Mouse (Mus musculus): ENCODE results near the gene Ldlrap1. TPM values are rescaled to one million over a fixed set of nuclear protein-coding genes. Genes with fewer than 3 reads are reported as not detected.
A peak's percentile ranks its signal among the peaks of the same experiment; 100 is the strongest.

The Ldlrap1 gene
- polyA plus RNA-seq, 1 experiment: 11.2 TPM

DNA sequence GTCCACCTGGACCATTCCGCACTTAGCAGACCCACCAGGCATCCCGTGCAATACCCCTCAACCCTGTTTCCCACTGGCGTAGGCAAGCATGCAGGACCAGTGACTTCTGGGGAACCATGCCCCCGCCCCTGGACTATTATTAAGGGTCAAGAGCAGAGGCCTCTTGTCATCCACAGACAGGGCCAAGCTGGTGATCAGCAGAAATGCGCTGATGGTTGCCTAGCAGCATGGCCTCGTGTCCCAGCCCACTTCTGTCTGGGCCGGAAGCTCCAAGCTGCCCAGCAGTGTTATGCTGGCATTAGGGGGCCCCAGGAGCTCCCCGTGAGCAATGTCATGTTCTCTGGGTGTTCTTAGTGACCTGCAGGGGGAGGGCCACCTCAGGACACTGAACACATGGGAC lies 25.9 kb downstream of the Ldlrap1 start:
- no peaks in the 10 kb centered on the region for H3K4me1 ChIP-seq (ENCODE audit: control insufficient read depth, insufficient read depth, insufficient read length, low read length)
- no peak overlapping the region for H3K4me3 ChIP-seq (ENCODE audit: low read depth, low read length)
- peaks cover 6% of the 10 kb centered on the region; the same call in 1 of the 2 replicates for H3K36me3 ChIP-seq (ENCODE audit: control insufficient read depth, insufficient read depth, low read length)
- no peaks in the 10 kb centered on the region for H3K27me3 ChIP-seq (ENCODE audit: control insufficient read depth, insufficient read depth, low read length)
- TF ChIP-seq POLR2A (IDR thresholded peaks at IDR 0.05; ENCODE audit: low read depth, low read length): no peak
- TF ChIP-seq CTCF (IDR thresholded peaks at IDR 0.05; ENCODE audit: extremely low read depth, insufficient read length, insufficient replicate concordance, low read depth, low read length): no peak
- no peak overlapping the region for H3K27ac ChIP-seq (ENCODE audit: insufficient read depth, low read depth, low read length)
- 77% methylated on average over 8 of the region's 8 CpGs for WGBS

GRCm38 (mm10) chr4:134740186-134740585 lies 27.6 kb downstream of the Ldlrap1 start:
- no peak overlapping the region for H3K4me3 ChIP-seq (ENCODE audit: low read depth, low read length)
- WGBS: 93% methylated on average over 4 of the region's 4 CpGs
- H3K36me3 ChIP-seq (ENCODE audit: control insufficient read depth, insufficient read depth, low read length): no peaks in the 10 kb centered on the region
- no peak overlapping the region for H3K27ac ChIP-seq (ENCODE audit: insufficient read depth, low read depth, low read length)
- TF ChIP-seq POLR2A (IDR thresholded peaks at IDR 0.05; ENCODE audit: low read depth, low read length) (no peak), CTCF (IDR thresholded peaks at IDR 0.05; ENCODE audit: extremely low read depth, insufficient read length, insufficient replicate concordance, low read depth, low read length) (no peak)
- H3K4me1 ChIP-seq (ENCODE audit: control insufficient read depth, insufficient read depth, insufficient read length, low read length): no peaks in the 10 kb centered on the region
- no peaks in the 10 kb centered on the region; the same call in 1 of the 2 replicates for H3K27me3 ChIP-seq (ENCODE audit: control insufficient read depth, insufficient read depth, low read length)

- WGBS: 69% methylated on average over 3 of the region's 3 CpGs
- H3K36me3 ChIP-seq (ENCODE audit: control insufficient read depth, insufficient read depth, low read length): no peaks in the 10 kb centered on the region
- H3K4me1 ChIP-seq (ENCODE audit: control insufficient read depth, insufficient read depth, insufficient read length, low read length): peaks cover 4% of the 10 kb centered on the region
Observed at GRCm38 (mm10) chr4:134739530-134739929, 28.3 kb downstream of the Ldlrap1 start.

DNA sequence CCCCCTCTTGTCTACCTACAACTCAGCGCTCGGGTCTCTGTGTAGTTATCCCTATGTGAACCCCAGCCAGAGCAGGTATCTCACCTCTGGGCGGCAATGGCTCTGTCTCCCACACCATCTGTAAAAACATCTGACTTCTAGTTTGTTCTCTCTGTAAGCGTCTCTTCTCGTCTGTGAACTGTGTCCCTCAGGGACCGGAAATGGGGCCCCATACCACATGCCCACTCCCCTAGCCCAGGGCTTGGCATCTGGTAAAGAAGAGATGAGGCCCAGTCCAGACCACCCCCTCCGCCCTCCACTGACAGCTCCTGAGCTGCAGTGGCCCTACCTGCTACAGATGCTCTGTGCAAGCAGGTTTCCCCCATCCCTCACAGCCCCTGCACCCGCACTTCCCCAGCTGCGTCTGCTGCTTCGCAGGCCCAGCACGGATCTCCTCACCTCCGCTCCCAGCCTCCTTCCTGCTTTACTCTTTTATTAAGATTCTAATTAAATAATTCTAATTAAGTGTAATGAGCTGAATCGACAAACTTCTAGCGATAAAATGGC lies 30.4 kb downstream of the Ldlrap1 start:
- TF ChIP-seq POLR2A (IDR thresholded peaks at IDR 0.05; ENCODE audit: low read depth, low read length): no peak
- TF ChIP-seq CTCF (IDR thresholded peaks at IDR 0.05; ENCODE audit: extremely low read depth, insufficient read length, insufficient replicate concordance, low read depth, low read length): no peak
- WGBS: 81% methylated on average over 14 of the region's 14 CpGs
- Histone ChIP-seq H3K4me1 (ENCODE audit: control insufficient read depth, insufficient read depth, insufficient read length, low read length) (peaks cover 12% of the 10 kb centered on the region), H3K36me3 (ENCODE audit: control insufficient read depth, insufficient read depth, low read length) (no peaks in the 10 kb centered on the region), H3K27me3 (ENCODE audit: control insufficient read depth, insufficient read depth, low read length) (no peaks in the 10 kb centered on the region; the same call in 1 of the 2 replicates), H3K4me3 (ENCODE audit: low read depth, low read length) (no peak overlapping the region), H3K27ac (ENCODE audit: insufficient read depth, low read depth, low read length) (no peak overlapping the region)

More at GRCm38 (mm10) chr4:134739530-134739929, 28.3 kb downstream of the Ldlrap1 start:
- Histone ChIP-seq H3K27me3 (ENCODE audit: control insufficient read depth, insufficient read depth, low read length) (no peaks in the 10 kb centered on the region; the same call in 1 of the 2 replicates), H3K27ac (ENCODE audit: insufficient read depth, low read depth, low read length) (no peak overlapping the region), H3K4me3 (ENCODE audit: low read depth, low read length) (no peak overlapping the region)
- TF ChIP-seq POLR2A (IDR thresholded peaks at IDR 0.05; ENCODE audit: low read depth, low read length) (no peak), CTCF (IDR thresholded peaks at IDR 0.05; ENCODE audit: extremely low read depth, insufficient read length, insufficient replicate concordance, low read depth, low read length) (no peak)

DNA sequence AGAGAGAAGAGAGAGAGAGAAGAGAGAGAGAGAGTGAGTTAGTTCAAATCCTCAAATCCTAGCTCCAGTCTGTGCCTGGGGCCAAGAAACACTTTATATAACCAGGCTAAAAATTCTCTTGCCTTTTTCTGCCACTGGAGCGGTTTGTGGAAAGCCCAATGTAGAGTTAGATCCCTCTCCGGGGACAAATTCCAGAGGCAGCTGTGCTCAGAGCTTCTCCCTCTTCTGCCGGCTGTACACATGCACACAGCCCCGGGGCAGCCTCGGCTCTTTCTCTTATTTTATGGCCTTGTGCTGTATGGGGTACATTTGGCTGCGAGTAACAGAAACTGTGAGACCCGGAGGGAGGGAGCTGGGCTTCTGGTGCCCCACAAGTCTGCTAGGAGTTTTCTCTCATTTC lies 31.7 kb downstream of the Ldlrap1 start:
- Histone ChIP-seq H3K27me3 (ENCODE audit: control insufficient read depth, insufficient read depth, low read length) (no peaks in the 10 kb centered on the region; the same call in 1 of the 2 replicates), H3K4me1 (ENCODE audit: control insufficient read depth, insufficient read depth, insufficient read length, low read length) (peaks cover 12% of the 10 kb centered on the region), H3K36me3 (ENCODE audit: control insufficient read depth, insufficient read depth, low read length) (no peaks in the 10 kb centered on the region), H3K4me3 (ENCODE audit: low read depth, low read length) (no peak overlapping the region), H3K27ac (ENCODE audit: insufficient read depth, low read depth, low read length) (no peak overlapping the region)
- TF ChIP-seq POLR2A (IDR thresholded peaks at IDR 0.05; ENCODE audit: low read depth, low read length) (no peak), CTCF (IDR thresholded peaks at IDR 0.05; ENCODE audit: extremely low read depth, insufficient read length, insufficient replicate concordance, low read depth, low read length) (no peak)
- WGBS: 61% methylated on average over 7 of the region's 7 CpGs

GRCm38 (mm10) chr4:134734629-134735081 lies 33.2 kb downstream of the Ldlrap1 start:
- no peaks in the 10 kb centered on the region; the same call in 1 of the 2 replicates for H3K27me3 ChIP-seq (ENCODE audit: control insufficient read depth, insufficient read depth, low read length)
- H3K4me3 ChIP-seq (ENCODE audit: low read depth, low read length): no peak overlapping the region
- TF ChIP-seq CTCF (IDR thresholded peaks at IDR 0.05; ENCODE audit: extremely low read depth, insufficient read length, insufficient replicate concordance, low read depth, low read length) (no peak), POLR2A (IDR thresholded peaks at IDR 0.05; ENCODE audit: low read depth, low read length) (no peak)
- 30% methylated on average over 9 of the region's 9 CpGs for WGBS
- peaks cover 14% of the 10 kb centered on the region for H3K4me1 ChIP-seq (ENCODE audit: control insufficient read depth, insufficient read depth, insufficient read length, low read length)
- H3K27ac ChIP-seq (ENCODE audit: insufficient read depth, low read depth, low read length): peak overlapping the region; percentile 29
- H3K36me3 ChIP-seq (ENCODE audit: control insufficient read depth, insufficient read depth, low read length): no peaks in the 10 kb centered on the region

DNA sequence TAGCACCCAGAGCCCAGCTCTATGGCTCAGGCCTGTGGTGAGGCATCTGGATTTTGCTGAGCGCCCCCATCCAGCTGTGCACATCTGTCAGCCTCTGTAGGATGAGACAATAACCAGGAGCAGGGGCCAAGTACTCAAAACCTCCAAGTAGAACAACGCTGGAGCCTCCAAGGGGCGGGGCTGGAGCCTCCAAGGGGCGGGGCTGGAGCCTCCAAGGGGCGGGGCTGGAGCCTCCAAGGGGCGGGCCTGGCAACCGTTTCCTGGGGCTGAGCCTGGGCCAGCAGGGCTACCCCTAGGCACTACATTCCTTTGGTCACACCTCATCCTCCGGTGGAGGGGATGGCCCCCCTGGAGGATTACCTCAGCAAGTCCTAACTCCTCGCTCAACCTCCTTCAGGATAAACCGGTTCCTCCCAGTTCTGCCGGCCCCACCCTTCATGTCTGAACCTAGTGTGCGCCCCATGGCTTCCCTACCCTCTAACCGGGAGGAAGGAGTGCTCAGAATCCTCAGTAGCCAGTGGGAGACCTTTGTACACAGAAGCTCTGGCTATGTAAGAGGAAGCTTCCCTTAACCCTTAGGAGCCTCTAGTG lies 33.7 kb downstream of the Ldlrap1 start:
- H3K4me3 ChIP-seq (ENCODE audit: low read depth, low read length): peak overlapping the region; percentile 41
- H3K27ac ChIP-seq (ENCODE audit: insufficient read depth, low read depth, low read length): peak overlapping the region; percentile 29
- TF ChIP-seq CTCF (IDR thresholded peaks at IDR 0.05; ENCODE audit: extremely low read depth, insufficient read length, insufficient replicate concordance, low read depth, low read length) (no peak), POLR2A (IDR thresholded peaks at IDR 0.05; ENCODE audit: low read depth, low read length) (no peak)
- no peaks in the 10 kb centered on the region; the same call in 1 of the 2 replicates for H3K27me3 ChIP-seq (ENCODE audit: control insufficient read depth, insufficient read depth, low read length)
- H3K36me3 ChIP-seq (ENCODE audit: control insufficient read depth, insufficient read depth, low read length): no peaks in the 10 kb centered on the region
- 5% methylated on average over 13 of the region's 13 CpGs for WGBS
- H3K4me1 ChIP-seq (ENCODE audit: control insufficient read depth, insufficient read depth, insufficient read length, low read length): peaks cover 14% of the 10 kb centered on the region
